Mouse (Mus musculus) R1 (cell line): Measurements from ENCODE around the gene Zfp622.

Experiments
- DNase-seq: peaks from one replicate; pipeline ENCODE4 v3.0.0-alpha.2; 2018; ENCODE audit warnings: low read depth, low spot score

Gene Zfp622

GRCm38 (mm10) chr15:25984067-25984733 lies at the start of gene Zfp622:
Gene Zfp622, plus strand, starts transcription at chr15:25984366.
- DNase-seq, result peak; percentile 100

GRCm38 (mm10) chr15:25934411-25934810 lies 49.8 kb upstream of the Zfp622 start:
- DNase-seq, result no peak

GRCm38 (mm10) chr15:25938496-25938895 lies 45.7 kb upstream of the Zfp622 start:
- no peak for DNase-seq

DNA sequence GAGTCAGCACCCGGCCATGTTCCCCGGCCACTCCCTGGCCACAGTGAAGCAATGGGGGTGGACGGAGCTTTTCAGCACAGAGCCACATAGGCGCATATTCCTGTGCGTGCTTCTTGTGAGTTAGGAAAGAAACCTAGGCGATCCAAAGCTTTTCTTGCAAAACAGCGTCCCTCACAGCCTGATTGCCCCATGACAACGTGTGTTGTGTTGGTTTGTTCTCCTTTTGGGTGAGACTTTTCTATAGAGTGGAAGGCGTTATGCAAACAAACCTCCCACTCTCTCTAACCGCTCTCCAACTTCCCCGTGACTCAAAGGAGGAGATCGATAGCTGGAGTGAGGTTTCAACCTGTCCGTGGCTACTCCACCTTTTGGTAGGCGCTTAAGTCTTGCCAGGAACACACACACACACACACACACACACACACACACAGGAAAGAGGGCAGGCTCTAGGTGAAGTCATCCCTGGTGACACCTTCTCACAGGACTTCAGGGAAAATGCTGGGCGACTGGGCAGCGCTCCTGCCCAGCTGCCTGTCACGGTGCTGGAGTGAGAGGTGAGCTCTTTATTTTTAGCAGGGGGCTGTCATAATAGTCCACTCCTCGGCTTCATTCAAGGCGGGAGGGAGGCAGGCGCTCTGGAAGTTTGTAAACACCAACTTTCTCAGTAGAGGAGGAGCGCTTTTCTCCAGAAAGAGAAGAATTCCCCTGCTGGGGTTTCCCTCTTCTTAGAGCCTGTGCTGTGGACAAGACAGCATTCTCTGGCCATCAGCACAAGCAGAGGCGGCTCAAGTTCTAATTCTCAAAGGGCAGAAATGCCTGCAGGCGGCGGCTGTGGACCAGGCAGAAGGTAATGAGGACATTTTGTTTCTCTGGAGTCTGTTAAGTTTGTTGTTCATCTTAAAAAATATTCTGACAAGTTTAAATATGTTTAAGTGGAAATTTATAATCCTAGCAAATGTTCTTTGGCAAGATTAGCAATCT lies 43.5 kb upstream of the Zfp622 start:
- no peak for DNase-seq

- DNase-seq, result no peak
Measured at GRCm38 (mm10) chr15:25941514-25941913, 42.7 kb upstream of the Zfp622 start.

- DNase-seq, result no peak
Measured at GRCm38 (mm10) chr15:25942415-25942814, 41.8 kb upstream of the Zfp622 start.

DNA sequence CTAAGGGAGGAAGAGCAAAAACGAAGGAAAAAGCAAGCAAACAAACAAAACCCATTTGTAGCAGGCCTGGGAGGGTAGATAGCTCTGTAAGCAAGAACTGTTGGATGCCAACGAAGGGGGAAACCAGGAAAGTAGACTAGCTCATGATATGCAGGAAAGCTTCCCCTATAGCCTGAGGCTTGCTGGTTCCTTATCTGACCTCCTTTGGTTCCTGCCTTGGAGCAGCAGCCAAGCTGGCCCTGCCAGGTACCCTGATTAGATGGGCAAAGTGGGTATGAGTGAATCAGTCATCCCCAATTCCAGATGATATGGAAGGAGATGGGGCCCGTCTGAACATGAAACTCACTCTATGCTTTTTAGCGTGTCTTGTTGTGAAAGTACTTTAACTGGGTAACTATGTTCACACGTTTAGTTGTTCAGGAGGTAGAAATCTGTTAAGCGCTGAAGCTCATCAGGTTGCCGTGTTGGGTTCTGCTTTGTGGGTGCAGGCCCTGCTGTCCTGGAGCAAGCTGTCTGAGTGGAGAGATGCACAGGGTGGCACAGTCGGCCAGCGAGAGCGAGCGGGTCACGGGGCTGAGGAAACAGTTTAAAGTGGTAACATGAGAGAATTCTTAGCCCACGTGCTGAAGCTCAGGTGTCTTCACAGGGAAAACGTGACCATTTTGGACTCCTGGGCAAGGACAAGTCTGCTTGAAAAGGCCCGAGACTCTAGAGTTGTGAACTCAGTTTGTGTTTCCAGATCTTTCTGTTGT lies 40.6 kb upstream of the Zfp622 start:
- DNase-seq, result no peak

GRCm38 (mm10) chr15:25945224-25945623 lies 38.9 kb upstream of the Zfp622 start:
- DNase-seq, result no peak

DNA sequence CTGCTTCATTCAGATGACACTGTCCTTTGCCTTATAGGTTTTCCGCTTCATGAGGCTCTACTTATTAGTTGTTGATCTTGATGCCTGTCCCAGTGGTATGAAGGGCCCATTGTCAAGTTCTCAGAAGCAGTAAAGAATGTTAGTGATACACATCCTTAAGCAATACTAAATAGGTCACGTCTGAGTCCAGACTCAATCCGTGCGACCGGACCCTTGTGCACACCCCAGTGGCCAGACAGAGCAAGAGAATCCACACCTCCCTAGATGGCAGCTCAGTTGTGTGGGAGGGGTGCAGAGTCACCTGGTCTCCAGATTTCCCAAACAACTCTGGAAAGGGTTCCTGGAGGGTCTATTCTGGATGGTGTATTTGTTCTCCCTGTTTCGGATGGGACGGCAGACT lies 37.7 kb upstream of the Zfp622 start:
- DNase-seq, result no peak

DNA sequence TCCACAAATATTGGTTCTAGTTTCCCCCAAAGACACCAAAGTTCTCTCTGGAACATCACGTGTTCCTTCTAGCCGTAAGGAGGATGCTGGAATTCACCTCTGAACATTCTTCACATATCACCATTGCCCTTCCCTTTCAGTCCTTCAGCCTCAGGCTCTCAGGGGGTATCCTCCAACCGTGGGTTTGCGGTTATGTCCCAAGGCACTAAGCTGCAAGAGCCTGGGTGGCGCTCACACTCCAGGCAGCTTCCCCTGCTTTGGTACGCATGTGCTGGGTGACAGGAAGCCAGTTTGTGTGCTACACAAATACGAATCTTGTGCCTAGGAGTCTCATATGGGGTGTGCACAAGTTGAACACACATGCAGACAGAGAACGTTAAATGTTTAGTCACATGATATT lies 36.8 kb upstream of the Zfp622 start:
- DNase-seq, result peak; percentile 31

GRCm38 (mm10) chr15:25948257-25949223 lies 35.6 kb upstream of the Zfp622 start:
- no peak for DNase-seq

- no peak for DNase-seq
Measured at GRCm38 (mm10) chr15:25949696-25950095, 34.5 kb upstream of the Zfp622 start.

- peak; percentile 48 for DNase-seq
Measured at GRCm38 (mm10) chr15:25950584-25950983, 33.6 kb upstream of the Zfp622 start.

- DNase-seq, result no peak
Measured at GRCm38 (mm10) chr15:25951037-25951436, 33.1 kb upstream of the Zfp622 start.

DNA sequence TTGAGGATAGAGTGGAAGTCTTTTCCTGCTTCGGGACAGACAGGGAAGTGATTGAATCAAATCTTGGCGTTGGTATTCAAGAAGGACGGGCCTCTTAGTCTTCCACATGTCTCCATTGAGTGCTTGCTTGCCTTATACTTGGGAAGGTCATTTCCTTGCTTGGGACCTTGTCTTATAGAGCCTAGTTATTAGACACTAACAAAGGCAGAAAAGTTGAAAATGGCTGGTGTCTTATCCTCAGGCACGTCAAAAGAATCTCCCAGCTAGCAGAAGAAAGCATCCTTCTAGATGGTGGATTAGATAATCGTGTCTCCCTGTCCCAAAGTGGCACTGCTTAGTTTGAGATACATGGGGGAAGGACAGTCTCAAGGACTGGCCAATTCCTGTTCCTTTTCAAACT lies 28.2 kb upstream of the Zfp622 start:
- DNase-seq, result no peak

DNA sequence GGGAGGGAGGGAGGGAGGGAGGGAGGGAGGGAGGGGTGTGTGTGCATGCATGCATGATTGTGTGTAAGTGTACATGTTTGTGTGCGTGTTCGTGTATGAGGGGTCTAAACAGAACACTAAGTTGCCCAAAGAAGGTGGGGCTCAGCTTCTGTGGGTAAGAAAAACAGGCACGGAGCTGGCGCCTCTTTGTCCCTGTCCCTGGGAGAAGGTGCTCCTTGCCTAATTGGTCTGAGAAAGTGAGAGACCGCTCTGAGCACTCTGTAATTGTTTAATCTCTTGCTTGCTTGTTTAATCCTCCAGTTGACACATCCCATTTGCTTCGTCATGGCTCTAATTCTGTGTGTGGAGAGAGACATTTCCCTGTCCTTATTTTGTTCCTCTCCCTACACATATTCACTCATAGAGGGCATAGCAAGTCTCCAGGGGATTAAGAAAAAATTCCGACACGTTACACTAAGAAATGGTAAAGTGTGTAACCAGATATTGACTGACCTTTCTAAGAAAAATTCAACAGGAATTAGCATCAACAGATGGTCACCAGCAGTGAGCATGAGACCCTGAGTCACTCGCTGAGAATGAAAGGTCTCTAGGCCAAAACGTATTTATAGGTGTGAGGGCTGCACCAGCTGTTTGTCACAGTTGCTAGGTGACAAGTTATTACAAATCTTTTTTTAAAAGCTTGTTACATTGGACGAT lies 27.6 kb upstream of the Zfp622 start:
- DNase-seq, result no peak

DNA sequence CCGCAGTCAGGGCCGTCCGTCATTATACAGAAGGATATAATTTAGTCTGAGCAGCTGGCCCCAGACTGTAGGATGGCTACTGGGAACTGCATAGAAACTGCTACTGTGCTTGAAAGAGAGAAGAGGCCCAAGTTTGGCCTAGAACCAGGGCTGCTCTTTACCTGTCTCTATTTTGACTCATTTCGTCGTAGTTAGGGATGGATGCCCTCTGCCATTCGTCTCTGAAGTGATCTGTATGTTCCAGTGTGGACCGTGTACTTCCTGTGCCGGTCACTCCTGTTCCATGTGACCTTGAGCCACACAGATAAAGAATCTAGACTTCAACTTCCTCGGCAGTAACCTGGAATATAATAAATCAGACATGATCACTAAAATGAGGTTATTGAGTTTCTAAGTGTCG lies 26.5 kb upstream of the Zfp622 start:
- no peak for DNase-seq

GRCm38 (mm10) chr15:25959375-25959774 lies 24.8 kb upstream of the Zfp622 start:
- peak; percentile 65 for DNase-seq

GRCm38 (mm10) chr15:25960231-25960630 lies 23.9 kb upstream of the Zfp622 start:
- DNase-seq, result no peak

GRCm38 (mm10) chr15:25966220-25966774 lies 17.9 kb upstream of the Zfp622 start:
- DNase-seq, result no peak
